Mouse (Mus musculus): ENCODE data around the gene Ralgps1.

GRCm38 (mm10) chr2:33397036-33397435 is 25.8 kb upstream of the Ralgps1 start:
- no peak for TF ChIP-seq CTCF (IDR thresholded peaks at IDR 0.05; ENCODE audit: control insufficient read depth, insufficient read depth, low read length)
- TF ChIP-seq POLR2A (IDR thresholded peaks at IDR 0.05; ENCODE audit: borderline replicate concordance, control insufficient read depth, low read depth, low read length), result no peak
